Mouse (Mus musculus): ENCODE results near the gene Phldb1. TPM values are rescaled to one million over a fixed set of nuclear protein-coding genes. Genes with fewer than 3 reads are reported as not detected.

The Phldb1 gene
- polyA plus RNA-seq, 1 experiment = 131 TPM

DNA sequence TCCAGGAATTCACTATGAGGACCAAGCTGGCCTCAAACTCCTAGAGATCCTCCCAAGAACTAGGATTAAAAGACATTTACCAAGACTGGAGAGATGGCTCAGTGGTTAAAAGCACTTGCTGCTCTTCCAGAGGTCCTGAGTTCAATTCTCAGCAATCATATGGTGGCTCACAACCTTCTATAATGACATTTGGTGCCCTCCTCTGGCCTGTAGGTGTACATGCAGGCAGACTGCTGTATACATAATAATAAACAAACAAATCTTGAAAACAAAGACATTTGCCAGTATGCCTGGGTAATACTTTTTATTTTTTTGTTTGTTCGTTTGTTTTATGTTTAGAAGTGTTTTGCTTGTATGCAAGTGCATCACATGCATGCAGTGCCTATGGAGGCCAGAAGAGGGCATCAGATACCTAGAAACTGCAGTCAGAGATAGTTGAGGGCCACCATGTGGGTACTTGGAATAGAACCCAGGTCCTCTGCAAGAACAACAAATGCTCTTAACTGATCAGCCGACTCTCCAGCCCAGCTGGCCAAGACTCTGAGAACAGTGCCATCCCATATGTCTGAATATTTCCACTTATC is 56.6 kb downstream of the Phldb1 start:
- H3K4me1 ChIP-seq (ENCODE audit: control insufficient read depth, insufficient read depth, low read length) = no peaks in the 10 kb centered on the region
- no peak for TF ChIP-seq POLR2A (IDR thresholded peaks at IDR 0.05; ENCODE audit: extremely low read depth, insufficient read depth, low read length)
- TF ChIP-seq CTCF (IDR thresholded peaks at IDR 0.05; ENCODE audit: extremely low read depth, insufficient read depth, low read length) = no peak
- H3K4me3 ChIP-seq (ENCODE audit: insufficient read depth, low read length) = no peak overlapping the region
- H3K27ac ChIP-seq (ENCODE audit: insufficient read depth, low read length) = no peak overlapping the region

DNA sequence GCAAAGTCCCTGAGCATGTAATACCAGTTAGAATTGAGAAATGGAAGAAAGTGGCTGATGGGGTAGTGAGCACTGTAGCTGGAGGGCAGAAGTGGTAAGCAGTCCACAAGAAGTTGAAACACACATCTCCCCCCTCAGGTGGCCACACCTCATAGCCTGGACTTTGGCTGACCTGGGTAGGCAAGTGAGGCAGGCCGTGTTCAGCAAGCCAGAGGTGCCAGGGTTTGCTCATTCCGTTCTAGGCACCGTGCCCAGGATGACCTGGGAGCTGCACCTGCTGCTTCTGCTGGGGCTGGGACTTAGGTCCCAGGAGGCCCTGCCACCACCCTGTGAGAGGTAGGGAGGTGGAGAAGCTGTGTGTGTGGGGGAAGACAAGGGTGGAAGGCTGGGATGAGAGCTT is 62.0 kb downstream of the Phldb1 start, which contains the start of gene Treh:
Gene Treh, plus strand, starts transcription at position 229 of the 400 bp plus-strand sequence.
- no peak within 1 kb of the TSS for H3K27ac ChIP-seq (ENCODE audit: insufficient read depth, low read length)
- no peaks in the 10 kb centered on the region for H3K4me1 ChIP-seq (ENCODE audit: control insufficient read depth, insufficient read depth, low read length)
- H3K4me3 ChIP-seq (ENCODE audit: insufficient read depth, low read length) = no peak within 1 kb of the TSS
- TF ChIP-seq CTCF (IDR thresholded peaks at IDR 0.05; ENCODE audit: extremely low read depth, insufficient read depth, low read length) (no peak), POLR2A (IDR thresholded peaks at IDR 0.05; ENCODE audit: extremely low read depth, insufficient read depth, low read length) (no peak)

- H3K27ac ChIP-seq (ENCODE audit: insufficient read depth, low read length) = no peak overlapping the region
- no peak for TF ChIP-seq POLR2A (IDR thresholded peaks at IDR 0.05; ENCODE audit: extremely low read depth, insufficient read depth, low read length)
- no peak for TF ChIP-seq CTCF (IDR thresholded peaks at IDR 0.05; ENCODE audit: extremely low read depth, insufficient read depth, low read length)
- no peaks in the 10 kb centered on the region for H3K4me1 ChIP-seq (ENCODE audit: control insufficient read depth, insufficient read depth, low read length)
- no peak overlapping the region for H3K4me3 ChIP-seq (ENCODE audit: insufficient read depth, low read length)
Measured at GRCm38 (mm10) chr9:44672291-44672865, 62.6 kb downstream of the Phldb1 start.

- Histone ChIP-seq H3K27ac (ENCODE audit: insufficient read depth, low read length) (no peak overlapping the region), H3K4me1 (ENCODE audit: control insufficient read depth, insufficient read depth, low read length) (no peaks in the 10 kb centered on the region)
- TF ChIP-seq POLR2A (IDR thresholded peaks at IDR 0.05; ENCODE audit: extremely low read depth, insufficient read depth, low read length) = no peak
- TF ChIP-seq CTCF (IDR thresholded peaks at IDR 0.05; ENCODE audit: extremely low read depth, insufficient read depth, low read length) = no peak
Measured at GRCm38 (mm10) chr9:44671416-44671815, 63.6 kb downstream of the Phldb1 start.

GRCm38 (mm10) chr9:44663706-44664105 is 71.3 kb downstream of the Phldb1 start:
- TF ChIP-seq CTCF (IDR thresholded peaks at IDR 0.05; ENCODE audit: extremely low read depth, insufficient read depth, low read length) = no peak
- TF ChIP-seq POLR2A (IDR thresholded peaks at IDR 0.05; ENCODE audit: extremely low read depth, insufficient read depth, low read length) = no peak
- Histone ChIP-seq H3K4me1 (ENCODE audit: control insufficient read depth, insufficient read depth, low read length) (no peaks in the 10 kb centered on the region), H3K27ac (ENCODE audit: insufficient read depth, low read length) (no peak overlapping the region), H3K4me3 (ENCODE audit: insufficient read depth, low read length) (no peak overlapping the region)

More at GRCm38 (mm10) chr9:44671416-44671815, 63.6 kb downstream of the Phldb1 start:
- no peak overlapping the region for H3K4me3 ChIP-seq (ENCODE audit: insufficient read depth, low read length)

GRCm38 (mm10) chr9:44655098-44656066 is 79.6 kb downstream of the Phldb1 start:
- H3K27ac ChIP-seq (ENCODE audit: insufficient read depth, low read length) = no peak overlapping the region
- H3K4me1 ChIP-seq (ENCODE audit: control insufficient read depth, insufficient read depth, low read length) = no peaks in the 10 kb centered on the region
- TF ChIP-seq POLR2A (IDR thresholded peaks at IDR 0.05; ENCODE audit: extremely low read depth, insufficient read depth, low read length) (no peak), CTCF (IDR thresholded peaks at IDR 0.05; ENCODE audit: extremely low read depth, insufficient read depth, low read length) (peak; percentile 72)
- H3K4me3 ChIP-seq (ENCODE audit: insufficient read depth, low read length) = no peak overlapping the region

DNA sequence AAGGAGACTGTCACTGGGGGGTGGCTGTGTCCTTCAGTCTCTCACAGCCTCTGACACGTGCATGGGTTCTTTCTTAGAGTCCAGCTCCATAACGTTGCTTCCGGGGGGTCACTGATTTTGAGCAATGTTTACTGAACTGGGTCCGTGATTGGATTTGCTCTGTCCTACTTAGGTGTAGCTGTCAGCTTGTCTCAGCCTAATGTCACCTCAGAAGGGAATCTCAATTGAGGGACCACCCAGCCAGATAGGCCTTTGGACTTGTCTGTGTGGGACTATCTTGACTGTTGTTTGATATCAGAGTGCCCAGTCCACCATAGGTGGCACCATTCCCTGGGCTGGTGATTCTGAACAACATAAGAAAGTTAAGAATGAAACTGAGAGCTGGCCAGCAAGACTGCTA is 81.1 kb downstream of the Phldb1 start:
- Histone ChIP-seq H3K27ac (ENCODE audit: insufficient read depth, low read length) (no peak overlapping the region), H3K4me3 (ENCODE audit: insufficient read depth, low read length) (no peak overlapping the region), H3K4me1 (ENCODE audit: control insufficient read depth, insufficient read depth, low read length) (no peaks in the 10 kb centered on the region)
- TF ChIP-seq POLR2A (IDR thresholded peaks at IDR 0.05; ENCODE audit: extremely low read depth, insufficient read depth, low read length) = no peak
- TF ChIP-seq CTCF (IDR thresholded peaks at IDR 0.05; ENCODE audit: extremely low read depth, insufficient read depth, low read length) = no peak

DNA sequence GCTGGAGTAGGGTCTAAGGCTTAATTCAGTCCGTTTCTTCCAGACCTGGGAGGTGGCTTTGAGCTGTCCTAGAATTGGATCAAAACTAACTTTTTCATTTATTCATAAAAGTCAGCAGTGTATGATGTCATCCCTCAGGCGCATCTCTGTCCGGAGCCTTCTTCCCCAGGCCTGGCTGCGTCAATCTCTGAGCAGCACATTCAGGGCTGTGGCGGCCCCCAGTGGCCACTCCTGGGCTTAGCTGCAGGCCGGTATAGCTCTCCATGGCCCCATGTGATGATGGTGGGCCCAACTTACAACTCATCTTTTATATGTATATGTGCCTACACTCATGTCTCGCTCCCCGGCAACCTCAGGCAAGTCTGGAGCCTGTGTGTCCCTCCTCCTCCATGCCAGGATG is 83.0 kb downstream of the Phldb1 start:
- Histone ChIP-seq H3K4me1 (ENCODE audit: control insufficient read depth, insufficient read depth, low read length) (no peaks in the 10 kb centered on the region), H3K4me3 (ENCODE audit: insufficient read depth, low read length) (no peak overlapping the region), H3K27ac (ENCODE audit: insufficient read depth, low read length) (no peak overlapping the region)
- TF ChIP-seq CTCF (IDR thresholded peaks at IDR 0.05; ENCODE audit: extremely low read depth, insufficient read depth, low read length) = peak; percentile 68
- no peak for TF ChIP-seq POLR2A (IDR thresholded peaks at IDR 0.05; ENCODE audit: extremely low read depth, insufficient read depth, low read length)

DNA sequence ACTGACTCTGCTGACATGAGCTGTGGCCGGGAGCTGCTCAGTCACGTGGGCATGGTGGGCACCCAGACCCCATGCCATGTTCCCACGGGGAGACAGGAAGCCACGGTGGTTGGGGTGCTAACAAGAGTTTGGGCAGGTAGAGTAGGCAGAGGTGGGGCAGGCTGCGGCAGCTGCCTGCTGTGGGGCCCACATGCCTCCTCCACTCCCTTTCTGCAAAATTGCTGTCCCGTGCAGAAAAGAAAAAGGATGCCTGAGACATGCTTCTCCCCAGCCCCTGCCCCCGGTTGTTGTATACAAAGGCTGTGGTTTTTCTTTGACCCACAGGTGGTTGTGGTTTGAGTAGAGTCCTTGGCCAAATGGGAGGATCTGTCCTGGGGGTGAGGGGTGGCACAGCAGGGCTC is 86.1 kb downstream of the Phldb1 start:
- Histone ChIP-seq H3K27ac (ENCODE audit: insufficient read depth, low read length) (no peak overlapping the region), H3K4me1 (ENCODE audit: control insufficient read depth, insufficient read depth, low read length) (no peaks in the 10 kb centered on the region), H3K4me3 (ENCODE audit: insufficient read depth, low read length) (no peak overlapping the region)
- TF ChIP-seq POLR2A (IDR thresholded peaks at IDR 0.05; ENCODE audit: extremely low read depth, insufficient read depth, low read length) (no peak), CTCF (IDR thresholded peaks at IDR 0.05; ENCODE audit: extremely low read depth, insufficient read depth, low read length) (no peak)
